Mouse (Mus musculus): ENCODE measurements around the gene Olfr697.
"Not testable (repeated sequence)": the region's sequence is repeated elsewhere in the genome, so short reads cannot be mapped to it uniquely, and the experiment has no call there.

Gene Olfr697

DNA sequence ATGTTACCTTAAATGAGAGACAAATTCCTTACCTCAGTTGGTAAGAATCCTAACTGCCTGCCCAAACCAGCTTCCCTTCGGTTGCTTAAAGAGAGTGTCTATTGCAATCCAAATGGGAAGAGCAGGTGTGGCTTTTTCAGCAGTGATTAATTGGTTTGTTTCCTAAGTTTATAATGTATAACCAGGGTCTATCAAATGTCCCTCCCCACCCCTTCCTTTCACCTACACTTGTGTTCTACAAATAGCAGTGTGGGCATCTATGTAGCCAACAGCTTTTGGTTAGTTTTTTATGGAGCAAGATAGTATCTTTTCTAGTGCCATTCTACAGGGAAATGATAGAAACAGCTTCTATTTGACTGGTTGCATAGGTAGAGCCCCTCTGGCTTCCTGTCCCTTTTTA is at the start of gene Olfr697:
Olfr697 (minus strand) TSS at position 101 of the 400 bp plus-strand sequence.
- no peak for DNase-seq

DNA sequence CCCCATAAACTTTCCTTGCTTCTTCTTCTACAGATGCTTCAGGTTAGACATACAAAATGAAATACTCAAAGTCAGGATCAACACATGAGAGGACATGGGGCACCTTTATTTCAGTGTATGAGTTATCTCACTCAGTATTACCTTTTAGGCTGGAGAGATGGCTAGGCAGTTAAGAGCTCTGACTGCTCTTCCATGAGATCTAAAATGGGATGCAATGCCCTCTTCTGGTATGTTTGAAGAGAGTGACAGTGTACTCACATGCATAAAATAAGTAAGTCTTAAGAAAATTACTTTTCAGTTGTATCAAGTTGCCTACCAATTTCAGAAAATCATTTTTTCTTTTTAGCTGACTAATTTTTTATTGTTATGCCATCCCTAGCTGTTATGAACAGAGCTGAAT is 46.1 kb upstream of the Olfr697 start:
- no peak for DNase-seq

DNA sequence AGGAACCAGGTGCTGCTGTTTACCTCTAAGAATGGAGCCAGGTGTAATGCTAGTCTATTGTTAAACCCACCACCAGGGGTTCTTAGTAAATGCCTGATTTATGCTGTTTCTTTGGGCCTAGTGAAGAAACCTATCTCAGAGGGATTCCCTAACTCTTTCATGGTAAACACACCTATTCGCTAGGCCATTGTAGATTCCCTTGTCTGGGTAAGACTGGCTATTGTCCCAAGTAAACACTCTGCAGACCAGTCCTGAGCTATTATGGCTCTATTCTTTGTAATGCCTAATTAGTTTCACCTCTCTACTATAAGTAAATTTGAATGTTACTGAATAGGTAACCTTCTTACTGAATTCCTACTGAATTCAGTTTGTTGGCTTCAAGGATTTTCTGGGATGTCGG is 18.8 kb upstream of the Olfr697 start:
- not testable (repeated sequence) for DNase-seq

DNA sequence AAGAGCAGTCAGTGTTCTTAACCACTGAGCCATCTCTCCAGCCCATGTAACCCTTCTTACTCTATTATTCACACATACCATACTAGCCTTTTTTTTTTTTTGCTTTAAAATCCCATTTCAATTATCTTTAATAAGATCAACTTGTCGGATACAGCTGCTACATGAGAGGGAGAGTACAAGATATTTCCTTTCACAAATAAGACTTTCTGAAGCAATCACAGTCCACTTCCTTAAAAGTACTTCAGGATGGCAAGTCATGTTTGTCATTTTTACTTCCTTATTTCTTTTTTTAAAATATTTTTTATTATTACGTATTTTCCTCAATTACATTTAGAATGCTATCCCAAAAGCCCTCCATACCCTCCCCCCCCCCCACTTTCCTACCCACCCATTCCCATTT is 16.6 kb upstream of the Olfr697 start:
- DNase-seq: no peak

DNA sequence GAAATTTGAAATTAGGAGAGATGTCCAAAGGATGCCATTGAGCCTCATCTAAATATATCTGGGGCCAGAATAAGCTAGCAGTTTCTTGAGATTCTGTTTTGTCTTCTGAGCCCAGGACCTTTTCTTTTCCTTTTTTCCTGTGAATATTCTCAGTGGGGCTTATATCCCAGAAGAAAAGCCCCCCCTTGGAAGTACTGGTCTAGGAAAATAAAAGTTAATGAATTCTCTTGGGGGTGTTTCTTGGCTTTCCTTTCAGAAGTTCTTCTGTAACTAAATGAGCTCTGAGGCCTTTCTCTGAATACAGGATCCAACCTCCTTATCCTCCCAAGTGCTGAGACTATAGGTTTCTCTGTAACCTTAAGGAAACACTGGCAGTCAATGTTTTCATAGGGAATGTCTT is 13.1 kb upstream of the Olfr697 start, which contains the start of gene Olfr698:
Olfr698 (minus strand) TSS at position 101 of the 400 bp plus-strand sequence.
- DNase-seq: no peak

DNA sequence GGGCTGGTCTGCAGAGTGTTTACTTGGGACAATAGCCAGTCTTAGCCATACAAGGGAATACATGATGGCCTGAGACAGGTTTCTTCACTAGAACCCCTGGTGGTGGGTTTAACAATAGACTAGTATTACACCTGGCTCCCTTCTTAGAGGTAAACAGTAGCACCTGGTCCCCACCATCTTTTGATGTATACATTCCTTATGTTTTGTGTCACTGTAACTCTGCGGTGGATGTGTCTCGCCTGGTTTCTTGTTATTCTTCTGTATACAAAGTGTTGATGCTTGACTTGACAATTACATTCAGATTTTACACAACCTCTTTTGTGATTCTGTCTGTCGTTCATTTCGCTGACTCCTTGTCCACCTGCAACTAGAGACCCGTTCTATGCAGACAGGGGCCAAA is 3.6 kb upstream of the Olfr697 start:
- DNase-seq: no peak

DNA sequence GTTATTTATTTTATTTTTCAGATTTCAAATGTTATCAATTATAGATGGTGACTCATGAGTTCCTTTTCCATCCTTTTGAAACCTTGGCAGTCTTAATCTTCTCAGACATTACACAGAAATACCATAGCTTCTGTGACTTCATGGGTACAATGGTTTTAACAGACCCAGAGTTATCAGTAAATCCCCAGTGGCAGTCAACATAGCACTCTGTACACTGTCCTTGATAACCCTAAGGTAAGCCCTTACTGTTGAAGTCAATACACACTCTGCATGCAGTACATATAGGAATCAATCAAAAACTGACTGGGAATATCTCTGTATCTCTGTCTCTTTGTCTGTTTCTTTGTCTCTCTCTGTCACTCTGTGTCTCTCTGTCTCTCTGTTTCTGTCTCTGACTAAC is 5.2 kb downstream of the Olfr697 start:
- DNase-seq: no peak

DNA sequence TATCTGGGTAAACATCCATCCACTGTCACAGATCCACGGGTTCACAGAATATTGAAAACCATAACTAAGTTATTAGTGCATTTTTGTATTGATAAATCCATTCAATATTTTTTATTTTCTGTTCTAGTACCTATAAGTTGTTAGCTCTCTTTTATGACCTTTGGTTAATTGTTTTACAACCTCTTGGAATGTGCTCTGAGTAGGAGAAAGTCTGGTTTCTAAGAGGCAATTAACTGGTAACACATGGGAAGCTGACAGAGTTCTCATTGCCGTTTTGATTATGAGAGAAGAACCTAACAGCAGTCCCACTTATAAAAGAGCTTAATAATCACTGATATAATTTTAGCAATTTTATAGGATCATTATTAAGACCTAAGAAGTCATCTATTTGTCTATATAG is 8.5 kb downstream of the Olfr697 start:
- no peak for DNase-seq

DNA sequence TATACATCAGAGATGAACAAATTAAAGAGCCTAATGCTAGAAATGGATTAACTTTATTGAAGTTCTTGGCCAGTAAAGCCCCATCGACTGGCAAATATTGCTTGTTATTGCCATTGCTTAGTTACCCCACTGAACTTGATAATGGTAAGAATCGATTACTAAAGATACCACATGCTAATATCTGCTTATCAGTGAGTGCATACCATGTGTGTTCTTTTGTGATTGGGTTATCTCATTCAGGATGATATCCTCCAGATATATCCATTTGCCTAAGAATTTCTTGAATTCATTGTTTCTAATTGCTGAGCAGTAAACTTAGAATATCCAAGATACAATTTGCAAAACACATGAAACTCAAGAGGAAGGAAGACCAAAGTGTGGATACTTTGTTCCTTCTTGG is 16.6 kb downstream of the Olfr697 start:
- DNase-seq: not testable (repeated sequence)

DNA sequence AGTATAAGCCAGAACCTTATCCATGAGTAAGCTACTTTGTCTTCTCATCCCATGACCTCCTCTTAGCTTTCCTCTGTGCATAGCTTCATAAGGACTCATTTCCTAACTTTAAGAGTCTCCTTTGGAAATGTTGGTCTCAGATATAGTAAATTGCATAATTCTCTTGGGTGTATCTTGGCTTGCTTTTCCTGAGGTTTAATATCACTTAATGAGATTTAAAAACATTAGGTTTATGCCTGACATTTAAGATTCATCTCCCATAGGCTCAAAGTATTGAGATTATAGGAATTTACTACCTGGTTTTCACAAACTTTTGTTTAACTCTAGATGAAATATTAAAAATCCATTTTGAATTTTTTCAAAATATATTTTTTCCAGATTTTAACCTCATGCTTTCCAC is 25.9 kb downstream of the Olfr697 start, which contains the start of gene Olfr695:
Olfr695 (minus strand) TSS at position 101 of the 400 bp plus-strand sequence.
- no peak for DNase-seq

DNA sequence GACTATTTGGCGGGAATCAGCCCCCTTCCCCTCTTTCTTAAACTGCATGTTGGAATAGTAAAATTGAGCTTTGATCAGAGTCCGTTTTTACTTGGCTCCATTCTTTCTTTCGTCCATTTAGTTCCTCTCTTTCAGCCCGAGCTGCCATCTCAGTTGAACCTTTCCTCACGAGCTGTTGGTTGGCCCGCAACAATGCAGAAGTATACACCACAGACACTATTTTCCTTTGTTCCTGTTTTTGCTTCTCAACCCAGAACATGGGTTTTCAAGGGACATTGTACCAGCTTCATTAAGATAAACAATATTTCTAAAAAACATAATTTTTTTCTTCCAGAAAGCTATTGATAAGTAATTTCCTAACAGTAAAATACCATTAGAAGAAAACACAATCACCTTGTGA is 30.8 kb downstream of the Olfr697 start:
- DNase-seq: no peak

DNA sequence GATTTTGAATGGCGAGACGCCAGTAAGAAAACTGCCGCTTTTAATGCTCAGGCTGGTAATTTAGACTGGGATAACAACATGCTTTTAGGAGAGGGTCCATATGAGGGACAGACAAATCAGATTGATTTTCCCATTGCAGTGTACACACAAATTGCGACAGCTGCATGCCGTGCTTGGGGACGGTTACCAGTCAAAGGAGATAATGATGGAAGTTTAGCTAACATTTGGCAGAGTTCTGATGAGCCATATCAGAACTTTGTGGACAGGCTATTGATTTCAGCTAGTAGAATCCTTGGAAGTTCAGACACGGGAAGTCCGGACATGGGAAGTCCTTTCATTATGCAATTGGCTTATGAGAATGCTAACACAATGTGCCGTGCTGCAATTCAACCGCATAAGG is 34.5 kb downstream of the Olfr697 start:
- DNase-seq: not testable (repeated sequence)

DNA sequence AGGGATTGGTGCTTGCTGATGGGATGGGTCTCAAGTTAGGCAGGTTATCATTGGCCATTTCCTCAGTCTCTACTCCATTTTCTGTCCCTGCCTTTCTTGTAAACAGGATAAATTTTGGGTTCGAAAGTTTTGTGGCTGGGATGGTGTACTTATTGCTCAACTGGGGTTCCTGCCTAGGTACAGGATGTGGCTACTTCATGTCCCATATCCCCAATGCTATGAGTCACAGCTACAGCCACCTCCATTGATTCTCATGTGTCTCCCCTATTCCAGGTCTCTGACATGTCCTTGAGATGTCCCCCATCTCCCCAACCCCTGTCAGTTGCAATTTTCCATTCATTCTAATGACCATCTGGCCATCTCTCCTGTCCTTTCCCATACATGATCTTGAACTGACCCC is 45.4 kb downstream of the Olfr697 start:
- no peak for DNase-seq

DNA sequence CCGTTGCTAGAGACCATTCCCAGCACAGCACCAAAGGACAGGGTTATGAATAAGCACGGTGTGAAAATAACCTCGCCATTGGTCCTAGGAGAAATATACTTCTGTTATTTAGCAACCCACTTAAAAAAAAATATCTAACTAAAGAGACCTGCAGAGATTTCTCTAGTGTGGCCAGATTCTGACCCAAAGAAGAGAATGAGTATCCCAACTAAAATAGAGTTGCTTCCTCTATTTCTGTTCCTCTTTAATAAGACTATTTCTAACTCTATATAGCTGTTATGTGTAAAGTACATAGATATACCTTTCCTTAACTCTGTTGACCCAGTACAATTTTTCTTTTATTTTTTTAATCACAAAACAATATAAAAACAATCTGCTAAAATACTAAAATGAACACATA is 49.3 kb downstream of the Olfr697 start:
- no peak for DNase-seq

DNA sequence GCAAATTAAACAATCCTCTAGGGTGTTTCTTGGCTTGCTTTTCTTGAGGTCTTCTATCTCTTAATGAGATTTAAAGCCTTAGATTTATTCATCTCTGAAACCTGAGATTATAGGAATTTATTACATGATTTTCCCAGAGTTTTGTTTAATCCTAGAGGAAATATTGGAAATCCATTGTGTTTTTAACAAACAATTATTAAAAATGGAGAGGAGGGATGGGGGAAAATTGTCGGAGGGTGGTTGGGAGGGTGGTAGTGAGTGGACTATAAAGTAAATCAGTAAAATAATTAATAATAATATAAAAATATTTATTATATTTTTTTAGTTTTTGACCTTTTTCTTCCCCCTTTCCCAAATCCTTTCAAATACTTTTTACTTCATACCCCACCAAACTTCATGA is 50.5 kb downstream of the Olfr697 start, which contains the start of gene Olfr694:
Olfr694 (minus strand) TSS at position 101 of the 400 bp plus-strand sequence.
- DNase-seq: no peak
